Mouse (Mus musculus) midbrain, postnatal 0 days (tissue): Measurements from ENCODE around the gene Ikbkg. TPM values are rescaled to one million over a fixed set of nuclear protein-coding genes. Genes with fewer than 3 reads are reported as not detected.

Experiments
- ATAC-seq: fragments of 200-750 bp; cut with Nextera tagmentation; 2 replicates; pipeline ENCODE4 v1.8.0; 2017; ENCODE audit warnings: moderate number of reproducible peaks, mild to moderate bottlenecking, moderate TSS enrichment, moderate library complexity; ENCODE audit not compliant: low FRiP score
- DNase-seq: peaks from one replicate; pipeline ENCODE4 v3.0.0-alpha.2; 2015; ENCODE audit warnings: low spot score
- H3K27ac ChIP-seq: fragments of 300-500 bp; sonication (generic); 2 replicates; pipeline ENCODE4 v1.5.1; 2014; ENCODE audit warnings: low read depth, mild to moderate bottlenecking, low read length, mixed read lengths
- H3K27me3 ChIP-seq: fragments of 300-500 bp; sonication (generic); 2 replicates; pipeline ENCODE4 v1.6.1; 2014; ENCODE audit warnings: low read length, control low read depth, mixed read lengths; ENCODE audit not compliant: insufficient read depth
- H3K36me3 ChIP-seq: fragments of 300-500 bp; sonication (generic); 2 replicates; pipeline ENCODE4 v1.6.1; 2014; ENCODE audit warnings: low read length, control low read depth, mixed read lengths; ENCODE audit not compliant: insufficient read depth
- H3K4me1 ChIP-seq: fragments of 300-500 bp; sonication (generic); 2 replicates; pipeline ENCODE4 v1.6.1; 2014; ENCODE audit warnings: mild to moderate bottlenecking, control low read depth, antibody characterized with exemption, low read length, mixed read lengths; ENCODE audit not compliant: insufficient read depth
- H3K4me2 ChIP-seq: fragments of 300-500 bp; sonication (generic); 2 replicates; pipeline ENCODE4 v1.6.1; 2014; ENCODE audit warnings: low read depth, mild to moderate bottlenecking, low read length, mixed read lengths; ENCODE audit not compliant: poor library complexity, severe bottlenecking
- H3K4me3 ChIP-seq: fragments of 300-500 bp; sonication (generic); 2 replicates; pipeline ENCODE4 v1.5.1; 2014; ENCODE audit warnings: low read depth, mild to moderate bottlenecking, low read length, moderate library complexity
- H3K9ac ChIP-seq: fragments of 300-500 bp; sonication (generic); replicated peaks from 2 replicates; pipeline ENCODE4 v1.6.1; 2014; ENCODE audit warnings: mild to moderate bottlenecking, low read length, moderate library complexity, mixed read lengths; ENCODE audit not compliant: poor library complexity, severe bottlenecking
- H3K9me3 ChIP-seq: fragments of 300-500 bp; sonication (generic); 2 replicates; pipeline ENCODE4 v1.6.1; 2016; ENCODE audit warnings: low read length, control low read depth
- CTCF ChIP-seq: IDR thresholded peaks from 2 replicates; pipeline ENCODE4 v1.5.1; 2016; ENCODE audit warnings: antibody characterized with exemption, mild to moderate bottlenecking
- WGBS: fragments of 180-500 bp; shearing (Covaris S2); extraction: QIAGEN DNeasy Blood & Tissue Kit; methylation state at CpG from one replicate; pipeline ENCODE4 v1.1.7; 2014; 5-methylcytosine and 5-hydroxymethylcytosine counted together
- polyA plus RNA-seq: library from polyadenylated mRNA; unstranded; fragments of >200 nt; fragmentation: Nextera tagmentation; extraction: Ambion mirVana; gene quantifications from 2 replicates; pipeline ENCODE4 v1.2.1, GENCODE M21; 2015
- total RNA-seq: library from RNA; depleted of rRNA; stranded (reverse); fragments of >200 nt; gene quantifications from 2 replicates; pipeline ENCODE4 v1.2.3, GENCODE M21; 2014; rRNA removed

Ikbkg gene
- total and polyA plus RNA-seq, 2 experiments from 2014 or later: 11.5 to 20.4 TPM

- H3K4me2 ChIP-seq: no peak overlapping the region
- no peaks in the 10 kb centered on the region for H3K36me3 ChIP-seq
- no peak overlapping the region for H3K9ac ChIP-seq
- H3K4me3 ChIP-seq: no peak overlapping the region
- no peaks in the 10 kb centered on the region for H3K9me3 ChIP-seq
- ATAC-seq: no peak
- no peaks in the 10 kb centered on the region for H3K27me3 ChIP-seq
- H3K27ac ChIP-seq: no peak overlapping the region
- no peak for DNase-seq
- WGBS: 42% methylated on average over 1 of the region's 1 CpGs
- TF ChIP-seq CTCF: peak; percentile 63
- H3K4me1 ChIP-seq: no peaks in the 10 kb centered on the region
Measured at GRCm38 (mm10) chrX:74497131-74497530, 104.0 kb downstream of the Ikbkg start.

Other genes starting within 250 kb of the Ikbkg start
- not detected in 2 replicates for gene Tex28, start 225.5 kb upstream of the Ikbkg start, total RNA-seq
- gene Tex28, start 225.5 kb upstream of the Ikbkg start, polyA plus RNA-seq: not detected in 2 replicates
- gene Tktl1, start 216.0 kb upstream of the Ikbkg start, total RNA-seq: not detected in 2 replicates
- gene Tktl1, start 216.0 kb upstream of the Ikbkg start, polyA plus RNA-seq: 0.06 TPM in 1 of 2 replicates, not detected in the other
- gene Flna, start 143.5 kb upstream of the Ikbkg start, total RNA-seq: 219 and 282 TPM in 2 replicates
- 52.8 and 54.8 TPM in 2 replicates for gene Flna, start 143.5 kb upstream of the Ikbkg start, polyA plus RNA-seq
- 58.0 and 70.0 TPM in 2 replicates for gene Emd, start 138.6 kb upstream of the Ikbkg start, total RNA-seq
- gene Emd, start 138.6 kb upstream of the Ikbkg start, polyA plus RNA-seq: 16.3 and 18.2 TPM in 2 replicates
- 2,035 and 2,080 TPM in 2 replicates for gene Rpl10, start 122.5 kb upstream of the Ikbkg start, total RNA-seq
- 390 and 408 TPM in 2 replicates for gene Rpl10, start 122.5 kb upstream of the Ikbkg start, polyA plus RNA-seq
- 44.4 and 49.2 TPM in 2 replicates for gene Taz, start 111.4 kb upstream of the Ikbkg start, total RNA-seq
- gene Taz, start 111.4 kb upstream of the Ikbkg start, polyA plus RNA-seq: 65.9 and 69.8 TPM in 2 replicates
- 3.8 and 7.5 TPM in 2 replicates for gene Dnase1l1, start 111.0 kb upstream of the Ikbkg start, total RNA-seq
- gene Dnase1l1, start 111.0 kb upstream of the Ikbkg start, polyA plus RNA-seq: 3.0 and 3.3 TPM in 2 replicates
- 307 and 359 TPM in 2 replicates for gene Atp6ap1, start 96.2 kb upstream of the Ikbkg start, total RNA-seq
- 371 and 388 TPM in 2 replicates for gene Atp6ap1, start 96.2 kb upstream of the Ikbkg start, polyA plus RNA-seq
- gene Gdi1, start 88.3 kb upstream of the Ikbkg start, total RNA-seq: 344 and 530 TPM in 2 replicates
- gene Gdi1, start 88.3 kb upstream of the Ikbkg start, polyA plus RNA-seq: 951 and 960 TPM in 2 replicates
- 9.3 and 9.4 TPM in 2 replicates for gene Fam50a, start 80.3 kb upstream of the Ikbkg start, total RNA-seq
- gene Fam50a, start 80.3 kb upstream of the Ikbkg start, polyA plus RNA-seq: 55.5 and 57.2 TPM in 2 replicates
- gene Plxna3, start 64.2 kb upstream of the Ikbkg start, total RNA-seq: 144 and 167 TPM in 2 replicates
- 28.6 and 28.9 TPM in 2 replicates for gene Plxna3, start 64.2 kb upstream of the Ikbkg start, polyA plus RNA-seq
- gene Lage3, start 39.7 kb upstream of the Ikbkg start, total RNA-seq: 40.2 and 67.1 TPM in 2 replicates
- 62.0 and 65.8 TPM in 2 replicates for gene Lage3, start 39.7 kb upstream of the Ikbkg start, polyA plus RNA-seq
- gene Ubl4a, start 20.1 kb upstream of the Ikbkg start, total RNA-seq: 46.3 and 53.6 TPM in 2 replicates
- 67.1 and 75.0 TPM in 2 replicates for gene Ubl4a, start 20.1 kb upstream of the Ikbkg start, polyA plus RNA-seq
- gene Slc10a3, start 19.9 kb upstream of the Ikbkg start, total RNA-seq: 6.2 and 9.4 TPM in 2 replicates
- 6.1 and 6.9 TPM in 2 replicates for gene Slc10a3, start 19.9 kb upstream of the Ikbkg start, polyA plus RNA-seq
- gene Fam3a, start within 50 bp of the Ikbkg start, total RNA-seq: 23.6 and 29.9 TPM in 2 replicates
- gene Fam3a, start within 50 bp of the Ikbkg start, polyA plus RNA-seq: 31.2 and 33.4 TPM in 2 replicates
- gene G6pdx, start 35.9 kb downstream of the Ikbkg start, total RNA-seq: 51.3 and 55.6 TPM in 2 replicates
- 40.2 and 41.8 TPM in 2 replicates for gene G6pdx, start 35.9 kb downstream of the Ikbkg start, polyA plus RNA-seq
- gene Gm6880, start 88.1 kb downstream of the Ikbkg start, total RNA-seq: not detected in 2 replicates
- 0.28 TPM in 1 of 2 replicates, not detected in the other for gene Gm6880, start 88.1 kb downstream of the Ikbkg start, polyA plus RNA-seq
- gene Olfr1326-ps1, start 181.6 kb downstream of the Ikbkg start, total RNA-seq: not detected in 2 replicates
- gene Olfr1326-ps1, start 181.6 kb downstream of the Ikbkg start, polyA plus RNA-seq: not detected in 2 replicates
- not detected in 2 replicates for gene Olfr1325, start 199.4 kb downstream of the Ikbkg start, total RNA-seq
- not detected in 2 replicates for gene Olfr1325, start 199.4 kb downstream of the Ikbkg start, polyA plus RNA-seq